Mouse (Mus musculus) heart, embryonic 14.5 days (tissue): Measurements from ENCODE around the gene Vat1l. TPM values are rescaled to one million over a fixed set of nuclear protein-coding genes. Genes with fewer than 3 reads are reported as not detected.

Experiments used
- polyA plus RNA-seq: library from polyadenylated mRNA; unstranded; fragments of >200 nt; fragmentation: Nextera tagmentation; extraction: Ambion mirVana; gene quantifications from 2 replicates; pipeline ENCODE4 v1.2.1, GENCODE M21; 2014

Vat1l gene
- polyA plus RNA-seq, 1 experiment from 2014 or later = 0.20 TPM

Other genes starting within 250 kb of the Vat1l start
- gene Nudt7, start 72.1 kb upstream of the Vat1l start, polyA plus RNA-seq = 30.6 and 35.1 TPM in 2 replicates
- gene Clec3a, start 212.5 kb downstream of the Vat1l start, polyA plus RNA-seq = not detected in 2 replicates
- 11.3 and 13.8 TPM in 2 replicates for gene Wwox, start 234.0 kb downstream of the Vat1l start, polyA plus RNA-seq